7 mouse cellular contexts compared by ENCODE assay signal in the genomic region with DNA sequence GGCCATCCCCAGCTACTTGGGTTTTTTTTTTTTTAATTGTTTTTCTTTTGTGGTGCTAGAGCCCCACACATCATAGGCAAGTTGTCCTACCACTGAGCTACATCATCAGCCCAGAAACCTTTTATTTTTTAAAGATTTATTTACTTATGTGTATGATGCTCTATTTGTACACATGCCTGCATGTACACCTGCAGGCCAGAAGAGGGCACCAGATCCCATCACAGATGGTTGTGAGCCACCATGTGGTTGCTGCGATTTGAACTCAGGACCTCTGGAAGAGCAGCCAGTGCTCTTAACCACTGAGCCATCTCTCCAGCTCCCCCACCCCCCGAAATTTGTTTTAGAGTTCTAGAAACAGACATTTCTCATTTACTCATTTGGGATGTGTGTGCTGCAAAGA. TPM values are rescaled to one million over a fixed set of nuclear protein-coding genes. Genes with fewer than 3 reads are reported as not detected.
"Had no signal": no experiment of that assay in that cellular context is flagged by ENCODE, and none has a peak within 500 bp of the region (broad histone marks: within the 10 kb centered on the region; RNA-seq: fewer than 3 reads in every experiment).

No protein-coding gene starts in this region.

RNA-seq across cellular contexts. Expression of gene Meioc, which starts 51.1 kb away (rescaled TPM):
- total RNA-seq: layer of hippocampus, adult 8-10 months; layer of hippocampus, postnatal 14 days; left cerebral cortex, adult 18-20 months; left cerebral cortex, postnatal 14 days had no signal
- polyA plus RNA-seq: macrophage; midbrain, embryonic 15.5 days; thymus, adult 2 months had no signal
